Mouse (Mus musculus) heart, embryonic 10.5 days (tissue): ENCODE results near the gene Sorcs2. TPM values are rescaled to one million over a fixed set of nuclear protein-coding genes. Genes with fewer than 3 reads are reported as not detected.

Experiments used
- DNase-seq: peaks from one replicate; pipeline ENCODE4 v3.0.0-alpha.2; 2017; ENCODE audit warnings: low spot score
- H3K27ac ChIP-seq: fragments of 300-500 bp; sonication (generic); 2 replicates; pipeline ENCODE4 v1.5.1; 2016; ENCODE audit warnings: mild to moderate bottlenecking
- H3K27me3 ChIP-seq: fragments of 300-500 bp; sonication (generic); 2 replicates; pipeline ENCODE4 v1.6.1; 2016; ENCODE audit warnings: mild to moderate bottlenecking; ENCODE audit not compliant: poor library complexity, insufficient read depth, severe bottlenecking
- H3K36me3 ChIP-seq: fragments of 300-500 bp; sonication (generic); 2 replicates; pipeline ENCODE4 v1.6.1; 2016; ENCODE audit warnings: mild to moderate bottlenecking, moderate library complexity
- H3K4me1 ChIP-seq: fragments of 300-500 bp; sonication (generic); 2 replicates; pipeline ENCODE4 v1.6.1; 2016; ENCODE audit warnings: mild to moderate bottlenecking
- H3K4me3 ChIP-seq: fragments of 300-500 bp; sonication (generic); 2 replicates; pipeline ENCODE4 v1.5.1; 2016; ENCODE audit warnings: mild to moderate bottlenecking, moderate library complexity
- H3K9me3 ChIP-seq: fragments of 300-500 bp; sonication (generic); 2 replicates; pipeline ENCODE4 v1.6.1; 2016; ENCODE audit warnings: mild to moderate bottlenecking, moderate library complexity
- WGBS: fragments of 180-500 bp; shearing (Covaris S2); methylation state at CpG from one replicate; pipeline ENCODE4 v1.1.7; 2016; 5-methylcytosine and 5-hydroxymethylcytosine counted together
- polyA plus RNA-seq: library from polyadenylated mRNA; unstranded; fragments of >200 nt; fragmentation: Nextera tagmentation; extraction: Ambion mirVana; gene quantifications from 2 replicates; pipeline ENCODE4 v1.2.1, GENCODE M21; 2016

The Sorcs2 gene
- polyA plus RNA-seq, 1 experiment from 2014 or later: 6.9 TPM

GRCm38 (mm10) chr5:36134302-36134701 lies 263.6 kb downstream of the Sorcs2 start:
- peaks cover 11% of the 10 kb centered on the region; the same call in 1 of the 2 replicates for H3K4me1 ChIP-seq
- no peak overlapping the region for H3K27ac ChIP-seq
- H3K27me3 ChIP-seq: 0 out of 2 replicates have a peak, but pooled peaks cover under 1% of the 10 kb centered on the region
- H3K9me3 ChIP-seq: no peaks in the 10 kb centered on the region
- 68% methylated on average over 6 of the region's 6 CpGs for WGBS
- H3K4me3 ChIP-seq: no peak overlapping the region
- no peaks in the 10 kb centered on the region for H3K36me3 ChIP-seq
- DNase-seq: no peak

GRCm38 (mm10) chr5:36133893-36134292 lies 264.0 kb downstream of the Sorcs2 start:
- Histone ChIP-seq H3K4me1 (peaks cover 15% of the 10 kb centered on the region), H3K9me3 (no peaks in the 10 kb centered on the region), H3K27me3 (no peaks in the 10 kb centered on the region), H3K4me3 (no peak overlapping the region), H3K36me3 (no peaks in the 10 kb centered on the region), H3K27ac (no peak overlapping the region)
- no peak for DNase-seq
- WGBS: 59% methylated on average over 2 of the region's 2 CpGs

GRCm38 (mm10) chr5:36130393-36131011 lies 267.4 kb downstream of the Sorcs2 start:
- DNase-seq: no peak
- 61% methylated on average over 8 of the region's 8 CpGs for WGBS
- Histone ChIP-seq H3K36me3 (no peaks in the 10 kb centered on the region), H3K4me3 (no peak overlapping the region), H3K27me3 (no peaks in the 10 kb centered on the region), H3K4me1 (peaks cover 29% of the 10 kb centered on the region), H3K9me3 (no peaks in the 10 kb centered on the region), H3K27ac (no peak overlapping the region)

GRCm38 (mm10) chr5:36129661-36130060 lies 268.3 kb downstream of the Sorcs2 start:
- 75% methylated on average over 2 of the region's 2 CpGs for WGBS
- no peaks in the 10 kb centered on the region for H3K9me3 ChIP-seq

GRCm38 (mm10) chr5:36128513-36128912 lies 269.4 kb downstream of the Sorcs2 start:
- Histone ChIP-seq H3K9me3 (no peaks in the 10 kb centered on the region), H3K4me1 (peaks cover 39% of the 10 kb centered on the region), H3K27ac (peak overlapping the region; percentile 65; the same call in 1 of the 2 replicates), H3K27me3 (no peaks in the 10 kb centered on the region), H3K4me3 (no peak overlapping the region), H3K36me3 (no peaks in the 10 kb centered on the region)
- 34% methylated on average over 3 of the region's 3 CpGs for WGBS
- DNase-seq: no peak

More at GRCm38 (mm10) chr5:36129661-36130060, 268.3 kb downstream of the Sorcs2 start:
- no peak overlapping the region for H3K4me3 ChIP-seq
- H3K4me1 ChIP-seq: peaks cover 31% of the 10 kb centered on the region
- no peaks in the 10 kb centered on the region for H3K36me3 ChIP-seq
- no peak for DNase-seq
- no peak overlapping the region for H3K27ac ChIP-seq
- H3K27me3 ChIP-seq: no peaks in the 10 kb centered on the region

- no peak overlapping the region for H3K27ac ChIP-seq
- H3K27me3 ChIP-seq: no peaks in the 10 kb centered on the region
- H3K4me1 ChIP-seq: peaks cover 52% of the 10 kb centered on the region
- no peaks in the 10 kb centered on the region for H3K9me3 ChIP-seq
- H3K36me3 ChIP-seq: no peaks in the 10 kb centered on the region
- no peak overlapping the region for H3K4me3 ChIP-seq
- 72% methylated on average over 6 of the region's 6 CpGs for WGBS
- DNase-seq: no peak
These were observed 272.9 kb downstream of the Sorcs2 start for GRCm38 (mm10) chr5:36124993-36125392.

- Histone ChIP-seq H3K4me3 (no peak overlapping the region), H3K36me3 (no peaks in the 10 kb centered on the region), H3K4me1 (peaks cover 42% of the 10 kb centered on the region), H3K27ac (no peak overlapping the region), H3K9me3 (no peaks in the 10 kb centered on the region), H3K27me3 (no peaks in the 10 kb centered on the region)
- no peak for DNase-seq
- WGBS: 79% methylated on average over 10 of the region's 10 CpGs
These were observed 275.0 kb downstream of the Sorcs2 start for GRCm38 (mm10) chr5:36122987-36123386.

GRCm38 (mm10) chr5:36120931-36121341 lies 277.0 kb downstream of the Sorcs2 start:
- DNase-seq: no peak
- no peak overlapping the region for H3K4me3 ChIP-seq
- 7% methylated on average over 3 of the region's 3 CpGs for WGBS
- H3K9me3 ChIP-seq: no peaks in the 10 kb centered on the region
- peaks cover 35% of the 10 kb centered on the region for H3K4me1 ChIP-seq
- no peaks in the 10 kb centered on the region for H3K36me3 ChIP-seq
- H3K27ac ChIP-seq: no peak overlapping the region
- H3K27me3 ChIP-seq: peaks cover 4% of the 10 kb centered on the region; the same call in 1 of the 2 replicates

- Histone ChIP-seq H3K4me1 (peaks cover 30% of the 10 kb centered on the region), H3K4me3 (no peak overlapping the region), H3K27ac (no peak overlapping the region), H3K27me3 (peaks cover 4% of the 10 kb centered on the region; the same call in 1 of the 2 replicates), H3K9me3 (no peaks in the 10 kb centered on the region), H3K36me3 (no peaks in the 10 kb centered on the region)
- no peak for DNase-seq
- WGBS: 55% methylated on average over 5 of the region's 5 CpGs
These were observed 279.9 kb downstream of the Sorcs2 start for GRCm38 (mm10) chr5:36118061-36118460.

- no peak overlapping the region for H3K4me3 ChIP-seq
- WGBS: 72% methylated on average over 7 of the region's 7 CpGs
- peaks cover 7% of the 10 kb centered on the region for H3K27me3 ChIP-seq
- H3K9me3 ChIP-seq: no peaks in the 10 kb centered on the region
- H3K27ac ChIP-seq: no peak overlapping the region
- no peaks in the 10 kb centered on the region for H3K36me3 ChIP-seq
- DNase-seq: no peak
- H3K4me1 ChIP-seq: peaks cover 24% of the 10 kb centered on the region
These were observed 282.4 kb downstream of the Sorcs2 start for GRCm38 (mm10) chr5:36115519-36115918.

- Histone ChIP-seq H3K4me3 (no peak overlapping the region), H3K9me3 (no peaks in the 10 kb centered on the region), H3K27ac (no peak overlapping the region), H3K36me3 (no peaks in the 10 kb centered on the region), H3K27me3 (peaks cover 11% of the 10 kb centered on the region), H3K4me1 (peaks cover 23% of the 10 kb centered on the region)
- 86% methylated on average over 2 of the region's 2 CpGs for WGBS
- no peak for DNase-seq
These were observed 284.2 kb downstream of the Sorcs2 start for GRCm38 (mm10) chr5:36113696-36114095.

- WGBS: 75% methylated on average over 6 of the region's 6 CpGs
- Histone ChIP-seq H3K4me3 (no peak overlapping the region), H3K9me3 (no peaks in the 10 kb centered on the region)
These were observed 285.2 kb downstream of the Sorcs2 start for GRCm38 (mm10) chr5:36112696-36113095.

GRCm38 (mm10) chr5:36111516-36111915 lies 286.4 kb downstream of the Sorcs2 start:
- 75% methylated on average over 3 of the region's 3 CpGs for WGBS
- Histone ChIP-seq H3K27ac (no peak overlapping the region), H3K36me3 (no peaks in the 10 kb centered on the region), H3K27me3 (peaks cover 8% of the 10 kb centered on the region; the same call in 1 of the 2 replicates), H3K4me1 (peaks cover 16% of the 10 kb centered on the region), H3K4me3 (no peak overlapping the region), H3K9me3 (no peaks in the 10 kb centered on the region)
- DNase-seq: no peak

More at GRCm38 (mm10) chr5:36112696-36113095, 285.2 kb downstream of the Sorcs2 start:
- Histone ChIP-seq H3K27me3 (peaks cover 11% of the 10 kb centered on the region), H3K4me1 (peaks cover 19% of the 10 kb centered on the region), H3K36me3 (no peaks in the 10 kb centered on the region), H3K27ac (0 out of 2 replicates have a peak overlapping the region, but pooled peaks have one; percentile 7)
- DNase-seq: no peak
